Mouse (Mus musculus): ENCODE results near the gene Fbxo36.

Gene Fbxo36

GRCm38 (mm10) chr1:84859597-84859996, 20.0 kb downstream of the Fbxo36 start:
- DNase-seq (ENCODE audit: low spot score), result no peak

- DNase-seq (ENCODE audit: low spot score), result no peak
Observed at GRCm38 (mm10) chr1:84860360-84861254, 21.0 kb downstream of the Fbxo36 start.

- no peak for DNase-seq (ENCODE audit: low spot score)
Observed at GRCm38 (mm10) chr1:84861255-84861630, 21.6 kb downstream of the Fbxo36 start.

DNA sequence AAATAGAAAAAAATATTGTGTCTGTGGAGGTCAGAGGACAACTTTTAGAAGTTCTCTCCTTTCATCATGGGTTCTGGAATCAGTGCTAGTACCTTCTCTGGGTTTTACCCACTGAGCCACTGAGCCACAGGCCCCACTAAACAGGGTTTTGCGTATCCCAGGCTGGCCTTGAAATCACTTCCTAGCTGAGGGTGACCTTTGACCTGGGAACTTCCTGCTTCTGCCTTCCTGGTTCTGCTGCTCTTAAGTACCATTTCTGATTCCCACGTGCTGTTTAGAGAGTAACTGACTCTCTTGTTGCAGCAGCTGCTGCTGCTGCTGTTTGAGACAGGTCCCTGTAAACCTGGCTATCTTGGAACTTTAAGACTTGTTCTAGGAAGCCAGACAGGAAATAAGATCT, 25.0 kb downstream of the Fbxo36 start:
- DNase-seq (ENCODE audit: low spot score), result no peak

DNA sequence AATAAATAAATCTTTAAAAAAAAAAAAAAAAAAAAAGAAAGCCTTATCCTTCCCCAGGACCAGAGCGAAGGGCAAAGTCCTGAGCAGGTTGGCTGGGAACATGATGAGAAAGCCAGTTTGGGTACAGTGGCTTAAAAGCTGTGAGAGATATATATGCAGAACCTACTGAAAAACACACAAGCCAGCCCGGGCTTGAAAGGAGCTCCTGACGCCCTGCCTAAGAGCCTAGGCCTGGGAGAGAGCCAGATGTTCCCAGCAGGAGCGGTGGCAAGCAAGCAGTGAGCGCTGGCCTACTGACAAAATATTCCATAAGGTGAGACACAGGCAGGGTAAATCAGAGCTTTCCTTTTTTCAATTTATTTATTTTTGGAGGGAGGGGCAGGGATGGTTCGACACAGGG, 26.6 kb downstream of the Fbxo36 start:
- DNase-seq (ENCODE audit: low spot score), result no peak

DNA sequence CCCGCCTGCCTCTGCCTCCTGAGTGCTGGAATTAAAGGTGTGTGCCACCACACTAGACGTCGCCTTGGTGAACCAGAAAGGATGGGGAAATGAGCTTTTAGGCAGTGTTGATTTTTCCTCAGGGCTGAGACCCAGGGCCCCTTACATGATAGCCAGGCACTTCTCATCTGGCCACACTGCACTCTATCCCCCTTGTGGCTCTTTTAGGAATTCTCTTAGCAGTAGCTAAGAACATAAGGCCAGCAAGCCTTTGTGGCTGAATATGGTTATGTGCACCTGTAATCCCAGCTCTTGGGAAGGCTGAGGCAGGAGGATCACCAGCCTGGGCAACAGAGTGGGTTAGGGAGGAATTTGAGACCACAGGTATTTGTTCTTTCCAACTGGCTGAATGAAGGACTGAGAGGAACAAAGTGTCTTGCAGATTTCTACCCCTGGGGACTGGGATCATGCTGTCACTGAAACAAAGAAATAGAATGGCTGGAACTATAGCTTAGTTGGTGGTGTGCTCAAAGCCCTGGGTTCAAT, 27.1 kb downstream of the Fbxo36 start:
- no peak for DNase-seq (ENCODE audit: low spot score)

DNA sequence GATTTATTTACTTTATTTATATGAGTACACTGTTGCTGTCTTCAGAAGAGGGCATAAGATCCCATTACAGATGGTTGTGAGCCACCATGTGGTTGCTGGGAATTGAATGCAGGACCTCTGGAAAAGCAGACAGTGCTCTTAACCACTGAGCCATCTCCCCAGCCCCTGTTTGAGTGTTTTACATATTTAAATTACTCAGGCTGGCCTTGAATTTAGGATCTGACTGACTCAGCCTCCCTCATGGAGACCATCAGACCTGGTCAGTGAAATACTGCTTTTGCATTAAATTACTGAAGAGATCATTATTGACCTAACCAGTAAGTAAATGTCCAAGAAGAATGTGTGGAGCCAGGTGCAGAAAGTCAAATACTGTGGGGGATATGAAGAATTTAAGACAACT, 28.7 kb downstream of the Fbxo36 start:
- DNase-seq (ENCODE audit: low spot score), result no peak

DNA sequence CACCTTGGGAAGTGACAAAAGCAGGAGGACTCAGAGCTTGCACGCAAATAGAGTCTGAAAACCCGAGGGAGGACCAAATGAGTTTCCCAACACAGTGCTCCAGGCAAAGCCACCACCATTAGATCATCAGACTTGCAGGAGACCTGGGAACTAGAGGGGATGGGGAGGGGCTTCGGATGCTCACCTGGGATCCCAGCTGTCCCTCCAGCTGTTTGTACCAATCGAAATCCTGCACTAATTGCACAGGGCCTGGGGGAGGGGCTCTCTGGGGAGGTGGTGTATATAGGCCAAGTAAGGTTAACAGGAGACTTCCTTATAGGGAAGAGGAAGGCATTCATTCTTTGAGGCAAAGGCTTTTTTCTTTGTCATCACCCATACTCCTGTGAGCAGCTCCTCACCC, 29.2 kb downstream of the Fbxo36 start:
- DNase-seq (ENCODE audit: low spot score), result no peak

DNA sequence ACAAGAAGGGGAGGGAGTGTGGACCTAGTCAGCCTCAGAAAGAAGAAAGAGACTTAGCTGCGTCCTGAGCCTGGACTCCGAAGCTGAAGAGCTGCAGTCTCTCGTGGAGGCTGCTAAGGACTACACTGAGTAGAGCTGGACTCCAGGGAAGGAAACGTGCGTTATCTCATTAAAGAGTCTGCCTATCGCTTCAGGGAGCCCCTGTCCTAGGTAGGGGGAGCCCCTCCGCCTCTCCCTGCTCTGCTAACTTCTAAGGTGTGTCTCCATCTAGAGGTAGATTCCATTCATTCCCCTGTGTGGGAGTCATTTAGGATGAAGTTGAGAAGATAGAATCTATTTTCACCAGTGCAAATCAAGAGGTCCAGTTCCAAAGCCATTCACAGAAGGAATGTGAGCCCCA, 29.9 kb downstream of the Fbxo36 start:
- DNase-seq (ENCODE audit: low spot score), result no peak

GRCm38 (mm10) chr1:84871131-84871530, 31.5 kb downstream of the Fbxo36 start:
- DNase-seq (ENCODE audit: low spot score), result no peak

DNA sequence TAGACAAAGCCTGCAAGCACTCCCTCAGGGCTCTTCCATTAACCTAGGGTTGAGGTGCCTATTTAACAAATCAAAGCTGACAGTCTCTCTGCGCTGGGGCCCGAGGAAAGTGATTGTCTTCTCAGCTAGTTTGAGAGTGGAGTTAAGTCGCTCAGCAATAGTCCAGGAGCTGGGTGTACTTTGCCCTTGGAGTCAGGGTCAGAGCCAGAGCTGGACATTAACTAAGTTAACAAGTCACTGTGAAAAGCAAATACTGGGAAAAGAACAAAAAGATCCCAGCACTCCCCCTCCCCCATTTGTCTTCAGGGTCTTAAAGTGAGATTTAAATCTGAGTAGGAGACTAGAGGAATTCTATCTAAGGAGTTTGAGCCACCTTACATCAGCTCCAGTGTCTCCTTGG, 32.5 kb downstream of the Fbxo36 start:
- no peak for DNase-seq (ENCODE audit: low spot score)

- DNase-seq (ENCODE audit: low spot score), result no peak
Observed at GRCm38 (mm10) chr1:84872939-84873338, 33.3 kb downstream of the Fbxo36 start.

GRCm38 (mm10) chr1:84877590-84877989, 37.9 kb downstream of the Fbxo36 start:
- DNase-seq (ENCODE audit: low spot score), result no peak

- no peak for DNase-seq (ENCODE audit: low spot score)
Observed at GRCm38 (mm10) chr1:84879571-84880120, 40.0 kb downstream of the Fbxo36 start.

- DNase-seq (ENCODE audit: low spot score), result no peak
Observed at GRCm38 (mm10) chr1:84881248-84882065, 41.8 kb downstream of the Fbxo36 start.

- DNase-seq (ENCODE audit: low spot score), result no peak
Observed at GRCm38 (mm10) chr1:84882066-84882532, 42.5 kb downstream of the Fbxo36 start.

DNA sequence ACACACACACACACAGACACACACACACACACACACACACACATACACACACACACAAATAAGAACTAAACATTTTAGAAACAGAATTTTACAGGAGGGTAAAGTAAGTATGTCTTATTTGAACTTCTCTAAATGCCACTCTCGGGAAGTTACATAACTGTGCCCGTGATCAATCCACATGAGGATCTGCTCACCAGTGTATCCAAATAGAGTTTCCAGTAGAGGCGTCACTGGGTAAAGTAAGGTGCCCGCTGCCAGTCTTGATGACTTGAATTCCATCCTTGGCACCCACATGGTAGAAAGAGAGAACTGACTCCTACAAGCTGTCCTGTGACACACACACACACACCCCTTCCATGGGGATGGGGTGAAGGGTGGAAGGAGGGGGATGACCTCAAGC, 43.3 kb downstream of the Fbxo36 start:
- no peak for DNase-seq (ENCODE audit: low spot score)

DNA sequence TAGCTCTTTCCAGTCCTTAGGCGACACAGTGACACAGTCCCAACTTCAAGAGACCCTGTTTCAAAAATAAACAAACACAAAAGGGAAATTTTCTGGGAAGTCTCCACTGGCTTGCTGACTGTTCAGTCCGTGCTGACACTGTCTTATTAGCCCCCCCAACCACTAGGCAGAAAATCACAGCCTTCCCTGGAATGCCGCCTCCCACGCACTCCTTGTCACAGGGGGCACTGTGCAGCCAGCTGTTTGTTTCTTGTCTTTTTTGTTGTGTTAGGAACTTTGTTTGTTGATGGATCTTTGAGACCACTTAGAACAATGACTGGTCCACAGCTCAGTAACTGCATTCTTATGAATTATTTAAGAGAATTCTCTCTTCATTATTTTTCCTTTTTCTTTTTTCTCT, 44.2 kb downstream of the Fbxo36 start:
- DNase-seq (ENCODE audit: low spot score), result no peak

- no peak for DNase-seq (ENCODE audit: low spot score)
Observed at GRCm38 (mm10) chr1:84885174-84885573, 45.5 kb downstream of the Fbxo36 start.

DNA sequence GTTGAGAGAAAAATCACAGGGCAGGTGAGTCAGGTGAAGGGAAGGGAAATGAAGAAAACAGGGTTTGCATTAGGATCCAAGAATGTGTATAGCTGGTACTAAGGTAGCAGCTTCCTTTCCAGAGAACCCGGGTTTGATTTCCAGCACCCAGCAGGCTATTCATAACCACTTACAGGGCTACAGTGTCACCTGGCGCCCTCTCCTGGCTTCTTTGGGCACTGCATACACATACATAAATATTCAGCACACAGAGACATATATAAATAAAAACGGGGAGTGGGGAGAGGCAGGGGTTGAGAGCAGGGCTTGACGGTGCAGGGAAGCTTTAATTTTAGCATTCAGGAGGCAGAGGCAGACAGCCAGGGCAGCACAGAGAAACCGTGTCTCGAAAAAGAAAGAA, 46.3 kb downstream of the Fbxo36 start:
- no peak for DNase-seq (ENCODE audit: low spot score)

GRCm38 (mm10) chr1:84889330-84890004, 49.8 kb downstream of the Fbxo36 start:
- DNase-seq (ENCODE audit: low spot score), result no peak

GRCm38 (mm10) chr1:84890005-84890393, 50.4 kb downstream of the Fbxo36 start:
- no peak for DNase-seq (ENCODE audit: low spot score)
